Mouse (Mus musculus) liver, adult 2 months (tissue): ENCODE results near the gene Gm20890. TPM values are rescaled to one million over a fixed set of nuclear protein-coding genes. Genes with fewer than 3 reads are reported as not detected.
"Not testable (repeated sequence)": the region's sequence is repeated elsewhere in the genome, so short reads cannot be mapped to it uniquely, and the experiment has no call there.

Experiments
- DNase-seq: peaks from one replicate; pipeline ENCODE4 v3.0.0-alpha.2; 2011; ENCODE audit warnings: low read depth, low spot score; ENCODE audit errors: extremely low read depth
- H3K27ac ChIP-seq: fragments of 200-500 bp; replicated peaks from 2 replicates; pipeline ENCODE4 v1.5.1; 2012; ENCODE audit warnings: low read depth, mild to moderate bottlenecking, control low read depth, inconsistent platforms, low read length; ENCODE audit not compliant: insufficient read depth
- H3K27me3 ChIP-seq: fragments of 200-500 bp; 2 replicates; pipeline ENCODE4 v1.6.1; 2012; ENCODE audit warnings: mild to moderate bottlenecking, moderate library complexity, low read length, inconsistent platforms; ENCODE audit not compliant: control insufficient read depth, insufficient read depth
- H3K36me3 ChIP-seq: fragments of 200-500 bp; 2 replicates; pipeline ENCODE4 v1.6.1; 2012; ENCODE audit warnings: low read length, inconsistent platforms; ENCODE audit not compliant: control insufficient read depth, insufficient read depth
- H3K4me1 ChIP-seq: fragments of 200-500 bp; 2 replicates; pipeline ENCODE4 v1.6.1; 2011; ENCODE audit warnings: low read length; ENCODE audit not compliant: control insufficient read depth, insufficient read depth
- H3K4me3 ChIP-seq: fragments of 200-500 bp; 2 replicates; pipeline ENCODE4 v1.5.1; 2011; ENCODE audit warnings: low read depth, mild to moderate bottlenecking, control low read depth, low read length, moderate library complexity; ENCODE audit not compliant: insufficient read depth
- H3K79me2 ChIP-seq: fragments of 200-500 bp; 2 replicates; pipeline ENCODE4 v1.6.1; 2012; ENCODE audit warnings: inconsistent platforms, mild to moderate bottlenecking, low read length, moderate library complexity; ENCODE audit not compliant: control insufficient read depth, insufficient read depth
- H3K9ac ChIP-seq: fragments of 200-500 bp; 2 replicates; pipeline ENCODE4 v1.6.1; 2012; ENCODE audit warnings: low read depth, mild to moderate bottlenecking, control low read depth, inconsistent platforms, low read length
- WGBS: fragments of 180-500 bp; shearing (Covaris S2); methylation state at CpG from one replicate; pipeline ENCODE4 v1.1.7; 2018; 5-methylcytosine and 5-hydroxymethylcytosine counted together
- polyA plus RNA-seq: library from polyadenylated mRNA; depleted of rRNA; stranded (reverse); fragments of >200 nt; gene quantifications from 2 replicates; pipeline ENCODE4 v1.2.3, GENCODE M21; 2012; rRNA removed
- total RNA-seq: library from RNA; depleted of rRNA; stranded (reverse); fragments of >200 nt; gene quantifications from 2 replicates; pipeline ENCODE4 v1.2.3, GENCODE M21; 2014; rRNA removed

Gene Gm20890
- total RNA-seq (not detected in 2 replicates), polyA plus RNA-seq (not detected in 2 replicates)

- DNase-seq, H3K4me3 ChIP-seq, H3K9ac ChIP-seq, H3K4me1 ChIP-seq, H3K36me3 ChIP-seq, H3K27me3 ChIP-seq, H3K79me2 ChIP-seq, H3K27ac ChIP-seq: not testable (repeated sequence)
- no CpG with 5 or more reads among the region's 5 CpGs for WGBS
Measured at GRCm38 (mm10) chrY:26776699-26777098, at the start of gene Gm20890. Gene Gm20890 (minus strand): TSS chrY:26776799.
